Mouse (Mus musculus): Measurements from ENCODE around the gene Plekha3.

DNA sequence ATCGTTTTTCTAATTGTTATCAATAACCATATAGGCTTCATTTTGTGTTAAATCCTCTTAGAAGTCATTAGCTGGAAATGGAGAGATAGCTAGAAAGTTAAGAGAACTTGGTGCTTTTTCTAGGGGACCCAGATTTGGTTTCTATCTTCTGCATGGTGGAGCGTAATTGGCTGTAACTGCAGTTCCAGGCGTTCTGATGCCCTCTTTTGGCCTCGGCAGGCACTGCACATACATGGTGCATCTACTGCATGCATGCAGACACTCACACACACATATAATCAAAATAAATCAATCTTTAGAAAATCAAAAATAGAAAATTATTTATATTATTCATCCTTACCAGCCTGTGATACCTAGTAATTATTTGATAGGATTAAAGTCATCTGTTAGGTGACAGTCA, 22.0 kb upstream of the Plekha3 start:
- TF ChIP-seq CTCF (conservative IDR thresholded peaks at IDR 0.05 in 1 of 2, IDR thresholded peaks at IDR 0.05 in 1 of 2; ENCODE audit: low read depth in 2 of 2, low read length in 2 of 2) (peak in 1 of 2 experiments; percentile 14; a peak in 1 of 4 replicates), USF2 (conservative IDR thresholded peaks at IDR 0.05; ENCODE audit: low read depth, low read length) (no peak), POLR2A (IDR thresholded peaks at IDR 0.05; ENCODE audit: low read depth, low read length) (no peak), TBP (conservative IDR thresholded peaks at IDR 0.05; ENCODE audit: low read depth, low read length) (no peak), MAZ (IDR thresholded peaks at IDR 0.05; ENCODE audit: low read depth, low read length) (no peak)
